Mouse (Mus musculus) urinary bladder, postnatal 14 days (tissue): ENCODE measurements around the gene Zfp385c.
"Not testable (repeated sequence)": the region's sequence is repeated elsewhere in the genome, so short reads cannot be mapped to it uniquely, and the experiment has no call there.

Experiments
- DNase-seq: peaks from one replicate; pipeline ENCODE4 v3.0.0; 2021; ENCODE audit warnings: low spot score

Zfp385c gene

GRCm38 (mm10) chr11:100625754-100626700 is 66.2 kb downstream of the Zfp385c start:
- DNase-seq: no peak

DNA sequence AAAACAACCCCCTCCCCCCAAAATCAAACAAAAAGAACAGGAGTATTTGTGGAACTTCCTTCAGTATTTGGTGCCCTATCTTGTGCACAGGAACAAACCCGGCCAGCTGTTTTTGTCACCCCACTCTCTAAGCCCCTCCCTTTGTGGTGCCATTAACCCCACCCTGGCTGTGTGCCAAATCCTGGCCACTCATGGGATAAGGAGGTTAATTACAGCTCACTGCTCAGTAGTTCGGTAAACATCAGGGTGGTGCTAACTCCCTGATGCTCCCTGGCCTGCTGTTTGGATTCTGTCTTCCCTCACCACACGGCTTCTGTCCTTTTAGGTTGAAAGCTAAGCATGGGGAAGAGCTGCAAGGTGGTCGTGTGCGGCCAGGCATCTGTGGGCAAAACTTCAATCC is 68.4 kb downstream of the Zfp385c start:
- peak; percentile 47 for DNase-seq

DNA sequence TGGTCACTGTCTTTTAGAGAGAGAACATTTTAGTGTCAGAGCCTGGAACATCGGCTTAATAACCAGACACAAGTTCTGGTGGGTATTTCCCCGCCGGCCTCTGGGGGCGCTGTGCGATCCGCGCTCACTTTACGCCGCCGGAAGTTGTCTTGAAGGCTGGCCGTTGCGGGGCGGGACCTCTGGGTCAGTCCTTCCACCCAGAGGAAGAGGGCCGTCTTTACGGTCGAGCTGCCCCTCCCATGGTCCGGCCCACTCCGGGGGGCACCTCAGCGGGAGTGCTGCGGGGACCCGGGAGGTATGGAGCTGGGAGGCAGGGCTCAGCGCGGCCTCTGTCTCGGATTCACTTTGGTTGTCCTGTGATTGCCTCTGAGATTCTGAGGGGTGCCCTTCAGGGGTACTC is 69.5 kb downstream of the Zfp385c start:
- peak; percentile 95 for DNase-seq

GRCm38 (mm10) chr11:100619982-100620381 is 72.3 kb downstream of the Zfp385c start, which contains the start of gene Dnajc7:
Gene Dnajc7, minus strand, starts transcription at chr11:100620168.
- no peak for DNase-seq

DNA sequence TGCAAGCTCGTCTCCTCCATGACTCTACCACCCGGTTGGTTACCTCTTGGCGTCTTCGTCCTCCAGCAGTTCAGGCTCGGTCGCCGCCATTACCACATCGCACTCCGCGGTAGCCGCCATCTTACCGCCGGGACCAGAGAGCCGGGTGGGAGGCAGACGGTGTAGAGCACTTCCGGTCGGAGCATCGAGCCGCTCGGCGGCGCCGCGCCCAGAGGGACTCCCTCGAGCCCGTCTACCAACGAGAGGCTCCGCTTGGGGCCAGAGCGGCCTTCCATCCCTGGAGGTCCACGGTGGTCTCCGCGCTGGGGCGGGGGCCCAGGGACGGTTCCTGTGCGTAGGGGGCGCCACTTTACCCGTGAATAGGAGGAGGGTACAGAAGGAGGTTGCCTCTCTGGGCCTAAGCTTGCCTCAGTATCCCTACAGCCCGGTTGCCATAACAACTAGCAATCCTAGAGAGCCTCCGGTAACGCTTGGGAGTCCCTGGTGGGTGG is 72.7 kb downstream of the Zfp385c start:
- DNase-seq: peak; percentile 94

DNA sequence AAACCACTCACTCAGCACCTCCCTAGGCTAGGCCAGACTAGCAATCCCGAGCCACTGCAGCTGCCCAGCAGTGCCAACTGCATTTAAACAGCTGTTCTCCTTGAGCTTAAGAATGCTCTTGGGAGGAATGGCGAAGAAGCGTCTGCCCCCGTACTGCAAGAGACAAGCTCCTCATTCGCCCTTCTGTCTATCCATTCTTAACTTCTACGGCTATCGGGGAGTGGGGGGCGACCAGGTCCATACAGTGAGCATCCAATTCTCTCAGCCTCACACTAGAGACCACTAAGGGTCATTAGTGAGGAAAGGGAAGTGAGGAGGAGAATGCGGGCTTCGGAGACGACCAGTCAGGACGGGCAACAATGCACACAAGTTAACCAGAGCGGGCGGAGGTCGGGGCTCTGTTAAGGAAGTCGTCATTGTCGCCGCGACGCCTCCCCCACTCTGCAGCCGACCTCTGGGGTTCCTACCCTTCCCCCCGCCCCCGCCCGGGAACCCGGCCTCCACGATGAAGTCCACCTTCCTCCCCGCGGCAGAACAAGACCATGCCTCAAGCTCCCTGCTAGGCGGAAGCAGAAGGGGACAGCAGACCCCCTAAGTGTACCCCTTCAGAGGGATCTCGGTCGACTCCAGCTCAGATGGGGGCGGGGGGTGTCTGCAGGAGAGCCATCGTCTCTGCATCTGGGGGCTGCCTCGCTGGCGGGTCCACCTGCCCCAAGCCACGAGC is 73.3 kb downstream of the Zfp385c start, which contains the start of gene Nkiras2:
Gene Nkiras2 (plus strand): TSS at position 484 of the 724 bp plus-strand sequence.
- DNase-seq: peak; percentile 58

DNA sequence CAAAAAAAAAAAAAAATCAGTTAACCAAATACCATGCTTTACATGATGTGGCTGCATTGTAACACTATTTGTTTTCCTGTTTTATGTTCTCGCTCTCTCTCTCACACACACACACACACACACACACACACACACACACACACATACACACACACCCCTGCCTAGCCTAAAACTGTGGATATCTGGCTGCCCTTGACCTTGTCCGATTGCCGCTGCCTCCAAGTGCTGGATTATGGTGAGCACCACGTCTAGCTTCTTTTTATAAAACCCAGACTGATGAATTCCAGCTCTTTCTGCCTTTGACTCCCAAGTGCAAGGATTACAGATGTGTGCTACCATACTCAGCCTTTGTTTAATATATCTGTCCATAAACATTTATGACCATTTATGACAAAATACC is 74.8 kb downstream of the Zfp385c start:
- DNase-seq: no peak

DNA sequence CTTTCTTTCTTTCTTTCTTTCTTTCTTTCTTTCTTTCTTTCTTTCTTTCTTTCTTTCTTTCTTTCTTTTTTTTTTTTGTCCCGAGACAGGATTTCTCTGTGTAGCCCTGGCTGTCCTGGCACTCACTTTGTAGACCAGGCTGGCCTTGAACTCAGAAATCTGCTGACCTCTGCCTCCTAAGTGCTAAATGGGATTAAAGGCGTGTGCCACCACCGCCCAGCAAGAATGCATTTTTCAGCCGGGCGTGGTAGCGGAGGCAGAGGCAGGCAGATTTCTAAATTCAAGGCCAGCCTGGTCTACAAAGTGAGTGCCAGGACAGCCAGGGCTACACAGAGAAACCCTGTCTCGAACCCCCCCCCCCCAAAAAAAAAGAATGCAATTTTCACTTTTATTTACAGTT is 75.4 kb downstream of the Zfp385c start:
- not testable (repeated sequence) for DNase-seq

DNA sequence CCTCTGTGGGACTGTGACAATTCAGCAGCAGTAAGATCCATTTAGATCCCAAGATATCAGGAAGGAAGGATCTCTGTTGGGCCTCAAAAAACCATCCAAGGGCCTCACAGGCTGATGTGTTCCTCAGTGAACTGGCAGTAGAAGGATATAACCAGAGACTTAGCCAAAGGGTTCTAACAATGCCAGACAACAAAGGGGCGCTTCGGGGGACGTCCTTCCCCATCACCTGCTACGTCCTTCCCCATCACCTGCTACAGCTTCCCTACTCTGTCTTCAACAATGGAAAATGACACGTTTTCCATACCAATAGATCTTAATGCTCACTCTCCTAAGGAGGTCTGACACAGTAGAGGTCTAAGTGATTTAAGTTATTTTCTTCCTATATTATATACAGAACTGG is 75.9 kb downstream of the Zfp385c start:
- no peak for DNase-seq

DNA sequence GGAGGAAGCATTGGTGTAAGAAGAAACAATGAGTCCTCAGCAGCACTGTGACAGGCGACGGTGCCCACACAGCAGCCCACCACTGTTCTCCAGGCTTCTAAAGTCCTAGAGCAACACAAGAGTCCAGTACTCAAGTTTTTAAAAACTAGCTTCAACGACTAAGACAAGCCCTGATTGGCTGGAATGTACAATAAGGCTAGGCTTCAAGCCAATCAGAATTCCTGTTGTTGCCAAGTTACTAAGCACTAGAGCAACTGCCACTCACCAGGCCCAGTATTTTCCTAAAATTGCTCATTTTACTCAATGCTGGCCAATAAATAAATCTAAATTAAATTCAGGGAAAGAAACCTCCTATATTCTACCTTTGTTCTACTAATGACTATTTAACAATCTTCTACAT is 79.0 kb downstream of the Zfp385c start:
- no peak for DNase-seq

GRCm38 (mm10) chr11:100611627-100612026 is 80.6 kb downstream of the Zfp385c start:
- DNase-seq: no peak

DNA sequence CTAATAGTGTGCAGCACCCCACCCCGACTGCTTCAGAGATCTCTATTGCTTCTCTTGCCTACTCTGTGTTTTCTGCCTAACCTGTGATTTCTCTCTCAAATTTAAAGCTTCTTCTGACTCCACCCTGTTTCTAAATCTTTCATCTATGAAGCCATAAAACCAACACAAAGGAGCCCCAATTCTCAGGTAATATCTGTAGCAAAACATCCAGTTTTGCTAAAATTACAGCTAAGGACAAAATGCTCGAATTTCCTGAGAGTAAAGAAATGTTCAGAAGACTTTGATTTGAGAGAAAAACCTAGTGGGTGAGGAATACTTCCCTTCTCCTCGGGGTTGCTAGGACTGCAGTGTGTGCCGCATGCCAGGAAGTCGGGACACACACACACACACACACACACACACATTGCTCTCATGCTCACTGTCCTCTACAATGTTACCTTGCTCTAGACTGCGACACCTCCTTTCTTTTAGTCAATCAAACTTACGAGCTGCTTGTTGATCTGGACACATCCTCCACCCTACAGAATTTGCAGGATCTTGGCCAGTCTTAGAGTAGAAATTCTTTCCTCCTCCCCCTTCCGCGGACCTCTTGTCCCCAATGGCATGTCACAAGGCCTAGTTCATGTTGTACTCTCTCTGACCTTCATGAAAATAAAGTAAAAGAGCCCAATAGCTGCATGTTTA is 82.1 kb downstream of the Zfp385c start:
- DNase-seq: no peak

- no peak for DNase-seq
Observed at GRCm38 (mm10) chr11:100609355-100609996, 82.8 kb downstream of the Zfp385c start.

GRCm38 (mm10) chr11:100608796-100609195 is 83.5 kb downstream of the Zfp385c start:
- no peak for DNase-seq

- no peak for DNase-seq
Observed at GRCm38 (mm10) chr11:100607121-100607520, 85.1 kb downstream of the Zfp385c start.

GRCm38 (mm10) chr11:100605451-100605850 is 86.8 kb downstream of the Zfp385c start:
- DNase-seq: no peak

GRCm38 (mm10) chr11:100604321-100605005 is 87.8 kb downstream of the Zfp385c start:
- no peak for DNase-seq

DNA sequence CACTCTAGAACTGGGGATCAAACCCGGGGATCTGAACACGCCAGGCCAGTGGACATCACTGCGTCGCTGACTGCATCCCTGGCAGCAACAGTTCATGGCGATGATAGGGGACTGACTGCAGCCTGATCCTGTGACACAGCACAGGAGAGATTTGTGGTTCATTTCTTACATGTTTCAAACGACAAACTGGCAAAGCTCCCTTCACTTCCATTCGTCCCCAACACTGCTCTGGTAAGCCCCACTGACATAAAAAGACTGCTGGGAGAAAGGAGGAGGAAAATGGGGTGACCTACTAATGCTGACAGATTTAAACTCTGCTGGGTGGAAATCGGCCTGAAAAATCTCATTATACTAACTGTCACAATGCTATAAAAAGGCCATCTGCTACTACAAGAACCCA is 88.4 kb downstream of the Zfp385c start:
- no peak for DNase-seq

DNA sequence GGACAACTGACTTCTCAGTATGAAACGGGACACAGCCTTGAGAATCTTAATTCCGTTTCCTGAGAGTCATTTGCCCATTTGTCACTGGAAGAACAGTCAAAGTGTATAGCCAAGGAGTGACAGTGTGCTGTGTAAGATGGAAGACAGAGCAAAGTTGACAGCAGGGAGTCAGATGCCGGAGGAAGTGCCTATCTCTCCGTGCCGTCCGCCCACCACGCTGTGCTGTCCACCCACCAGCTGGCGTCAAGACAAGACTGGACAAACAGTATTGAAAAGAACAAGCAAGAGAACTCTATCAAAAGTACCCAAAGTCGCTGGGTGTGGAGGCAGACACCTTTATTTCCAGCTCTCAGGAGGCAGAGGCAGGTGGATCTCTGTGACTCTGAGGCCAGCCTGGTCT is 89.1 kb downstream of the Zfp385c start:
- no peak for DNase-seq

DNA sequence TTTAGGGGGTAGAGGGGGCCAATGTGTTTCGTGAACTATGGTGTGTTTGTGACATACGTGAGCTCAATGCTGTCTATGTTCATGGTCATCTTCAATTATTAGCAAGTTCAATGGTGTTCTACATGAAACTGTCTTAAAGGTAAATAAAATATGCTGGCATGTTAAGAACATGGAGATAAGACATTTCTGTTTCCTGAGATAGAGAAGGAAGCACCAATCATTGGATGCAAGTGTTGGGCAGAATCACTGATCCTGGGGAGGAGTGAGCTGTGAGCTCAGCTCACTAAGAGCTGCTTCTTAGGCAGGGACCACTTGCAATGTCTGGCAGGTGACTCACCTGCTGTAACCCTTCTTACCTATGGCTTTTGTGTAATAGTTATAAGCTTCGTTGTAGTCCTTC is 90.9 kb downstream of the Zfp385c start:
- no peak for DNase-seq

GRCm38 (mm10) chr11:100598074-100598473 is 94.2 kb downstream of the Zfp385c start:
- no peak for DNase-seq
